Mouse (Mus musculus) cerebellum, adult (tissue): ENCODE data around the gene Nsun2.
"Not testable (repeated sequence)": the region's sequence is repeated elsewhere in the genome, so short reads cannot be mapped to it uniquely, and the experiment has no call there.

Experiments
- ATAC-seq: cut with Nextera tagmentation; 2 replicates; pipeline ENCODE4 v1.9.2; 2017; ENCODE audit warnings: mild to moderate bottlenecking, moderate library complexity, mixed read lengths; ENCODE audit not compliant: insufficient number of reproducible peaks, low FRiP score, low TSS enrichment

The Nsun2 gene

GRCm38 (mm10) chr13:69547488-69548180, 14.1 kb downstream of the Nsun2 start:
- no peak for ATAC-seq

- ATAC-seq = no peak
These were observed 16.4 kb downstream of the Nsun2 start for GRCm38 (mm10) chr13:69549980-69550379.

GRCm38 (mm10) chr13:69550831-69551230, 17.3 kb downstream of the Nsun2 start:
- no peak for ATAC-seq

- no peak for ATAC-seq
These were observed 19.5 kb downstream of the Nsun2 start for GRCm38 (mm10) chr13:69553024-69553423.

GRCm38 (mm10) chr13:69554255-69554654, 20.7 kb downstream of the Nsun2 start:
- no peak for ATAC-seq

GRCm38 (mm10) chr13:69555045-69555444, 21.5 kb downstream of the Nsun2 start:
- ATAC-seq = no peak

- ATAC-seq = no peak
These were observed 22.5 kb downstream of the Nsun2 start for GRCm38 (mm10) chr13:69555957-69556482.

- ATAC-seq = no peak
These were observed 23.2 kb downstream of the Nsun2 start for GRCm38 (mm10) chr13:69556728-69557127.

GRCm38 (mm10) chr13:69558098-69558660, 24.6 kb downstream of the Nsun2 start:
- peak; percentile 74; the same call in 1 of the 2 replicates for ATAC-seq

GRCm38 (mm10) chr13:69559291-69559961, 25.9 kb downstream of the Nsun2 start:
- no peak for ATAC-seq

GRCm38 (mm10) chr13:69562004-69562403, 28.5 kb downstream of the Nsun2 start:
- no peak for ATAC-seq

GRCm38 (mm10) chr13:69562654-69563574, 29.4 kb downstream of the Nsun2 start:
- ATAC-seq = no peak

- no peak for ATAC-seq
These were observed 30.4 kb downstream of the Nsun2 start for GRCm38 (mm10) chr13:69563905-69564304.

GRCm38 (mm10) chr13:69564573-69564972, 31.0 kb downstream of the Nsun2 start:
- no peak for ATAC-seq

- not testable (repeated sequence) for ATAC-seq
These were observed 31.9 kb downstream of the Nsun2 start for GRCm38 (mm10) chr13:69565401-69565800.

GRCm38 (mm10) chr13:69569201-69569600, 35.7 kb downstream of the Nsun2 start:
- no peak for ATAC-seq

- no peak for ATAC-seq
These were observed 39.0 kb downstream of the Nsun2 start for GRCm38 (mm10) chr13:69572594-69572993.

GRCm38 (mm10) chr13:69576676-69577075, 43.1 kb downstream of the Nsun2 start:
- no peak for ATAC-seq

GRCm38 (mm10) chr13:69577181-69577834, 43.8 kb downstream of the Nsun2 start:
- no peak for ATAC-seq

GRCm38 (mm10) chr13:69582411-69582810, 48.9 kb downstream of the Nsun2 start:
- no peak for ATAC-seq
